Mouse (Mus musculus) erythroblast, embryonic 14.5 days (primary cell): ENCODE measurements around the gene Olfr552.

Source experiments
- GATA1 ChIP-seq: IDR thresholded peaks from 2 replicates; pipeline ENCODE4 v1.6.1; 2012; ENCODE audit warnings: low read length, inconsistent platforms, mixed read lengths
- TAL1 ChIP-seq: IDR thresholded peaks from 3 replicates; pipeline ENCODE4 v1.6.1; 2012; ENCODE audit warnings: low read length, inconsistent platforms, mixed read lengths

- TF ChIP-seq GATA1, result no peak
- no peak for TF ChIP-seq TAL1
Observed at GRCm38 (mm10) chr7:102591786-102592185, 5.8 kb upstream of the Olfr552 start, which contains the start of gene Olfr551.
